ENCODE assay signal across 26 mouse cellular contexts in genomic region chr2:153542936-153543668, GRCm38 (mm10). TPM values are rescaled to one million over a fixed set of nuclear protein-coding genes. Genes with fewer than 3 reads are reported as not detected.
DNase-seq lines count a peak whose midpoint lies in the region; ATAC-seq lines count a peak whose summit lies in the region.
"Had no signal": no experiment of that assay in that cellular context is flagged by ENCODE, and none has a peak within 500 bp of the region (broad histone marks: within the 10 kb centered on the region; RNA-seq: fewer than 3 reads in every experiment).

No protein-coding gene starts in this region.

- peak overlapping the region; percentile 8; the same call in 1 of the 2 replicates for H3K4me3 ChIP-seq in liver, embryonic 12.5 days
- no peak overlapping the region for H3K4me3 ChIP-seq in midbrain, embryonic 10.5 days
- H3K4me3 ChIP-seq: embryonic facial prominence, embryonic 15.5 days; kidney, embryonic 15.5 days; limb, embryonic 12.5 days; stomach, embryonic 15.5 days had no signal

- WGBS in liver, embryonic 12.5 days (ENCODE audit: insufficient replicate concordance) = 31% methylated on average over 8 of the region's 8 CpGs
- WGBS in midbrain, embryonic 10.5 days = 88% methylated on average over 8 of the region's 8 CpGs

- H3K27ac ChIP-seq in liver, embryonic 12.5 days = peak overlapping the region; percentile 86
- no peak overlapping the region for H3K27ac ChIP-seq in midbrain, embryonic 10.5 days (replicated peaks)
- H3K27ac ChIP-seq: embryonic facial prominence, embryonic 15.5 days; kidney, embryonic 15.5 days; limb, embryonic 12.5 days; stomach, embryonic 15.5 days had no signal

- peak overlapping the region; percentile 56 for H3K4me2 ChIP-seq in liver, embryonic 12.5 days
- H3K4me2 ChIP-seq: embryonic facial prominence, embryonic 15.5 days; kidney, embryonic 15.5 days; limb, embryonic 12.5 days; lung, embryonic 14.5 days; stomach, embryonic 15.5 days had no signal

- peaks cover 69% of the 10 kb centered on the region for H3K4me1 ChIP-seq in liver, embryonic 12.5 days
- peaks cover 60% of the 10 kb centered on the region for H3K4me1 ChIP-seq in midbrain, embryonic 10.5 days

- peak; percentile 74 for ATAC-seq in liver, embryonic 12.5 days
- peak; percentile 32 for ATAC-seq in megakaryocyte progenitor cell, adult 5-6 weeks (replicated peaks; ENCODE audit: poor library complexity)
- ATAC-seq: forebrain, embryonic 16.5 days; hindbrain, embryonic 16.5 days; intestine, embryonic 16.5 days; midbrain, embryonic 16.5 days had no signal

- peak overlapping the region; percentile 55 for H3K9ac ChIP-seq in liver, embryonic 12.5 days
- H3K9ac ChIP-seq: embryonic facial prominence, embryonic 15.5 days; kidney, embryonic 15.5 days; limb, embryonic 12.5 days; lung, embryonic 14.5 days; stomach, embryonic 15.5 days had no signal

- DNase-seq in lung, postnatal 36 days = peak; percentile 10
- DNase-seq in lung, postnatal 25 days (ENCODE audit: low spot score) = no peak
- peak; percentile 25 for DNase-seq in NIH3T3 (ENCODE audit: low read depth)
- no peak for DNase-seq in embryo, embryonic 11 days
- no peak for DNase-seq in midbrain, embryonic 10.5 days (ENCODE audit: low spot score)
- no peak for DNase-seq in thymus, postnatal 0 days (ENCODE audit: low spot score)
- DNase-seq: cerebellum, adult 8-10 months; kidney, postnatal 4 days; lung, embryonic 14.5 days; right cerebral cortex, postnatal 14 days had no signal

- H3K36me3 ChIP-seq in liver, embryonic 12.5 days = no peaks in the 10 kb centered on the region
- H3K36me3 ChIP-seq in midbrain, embryonic 10.5 days = no peaks in the 10 kb centered on the region
- H3K36me3 ChIP-seq: embryonic facial prominence, embryonic 15.5 days; kidney, embryonic 15.5 days; limb, embryonic 12.5 days; stomach, embryonic 15.5 days had no signal

- no peaks in the 10 kb centered on the region; the same call in 1 of the 2 replicates for H3K27me3 ChIP-seq in liver, embryonic 12.5 days (replicated peaks)
- H3K27me3 ChIP-seq in midbrain, embryonic 10.5 days (ENCODE audit: low read depth, poor library complexity, severe bottlenecking) = no peaks in the 10 kb centered on the region
- H3K27me3 ChIP-seq: embryonic facial prominence, embryonic 15.5 days; stomach, embryonic 15.5 days had no signal

- no peaks in the 10 kb centered on the region for H3K9me3 ChIP-seq in liver, embryonic 12.5 days (replicated peaks)
- no peaks in the 10 kb centered on the region for H3K9me3 ChIP-seq in midbrain, embryonic 10.5 days (replicated peaks)
- H3K9me3 ChIP-seq: embryonic facial prominence, embryonic 15.5 days; kidney, embryonic 15.5 days; limb, embryonic 12.5 days; stomach, embryonic 15.5 days had no signal

RNA-seq across cellular contexts. Expression of gene Nol4l, which starts 13.3 kb away (rescaled TPM):
- polyA plus RNA-seq in liver, embryonic 12.5 days (2016; fragmentation: Nextera tagmentation; extraction: Ambion mirVana) = 9.3 and 9.8 TPM in 2 replicates
- total RNA-seq in megakaryocyte progenitor cell, adult 5-6 weeks (2015) = 3.0 and 4.4 TPM in 2 replicates
- 1.4 and 3.7 TPM in 2 replicates for total RNA-seq in megakaryocyte progenitor cell, adult 5-6 weeks (2017)
- polyA plus RNA-seq in midbrain, embryonic 10.5 days (2016; fragmentation: Nextera tagmentation; extraction: Ambion mirVana) = 12.8 and 16.8 TPM in 2 replicates
- 1.9 and 2.0 TPM in 2 replicates for polyA plus RNA-seq in thymus, postnatal 0 days (2015; fragmentation: Nextera tagmentation; extraction: Ambion mirVana)

RNA-seq across cellular contexts. Expression of gene 4930404H24Rik, which starts 50.5 kb away (rescaled TPM):
- polyA plus RNA-seq in liver, embryonic 12.5 days (2016; fragmentation: Nextera tagmentation; extraction: Ambion mirVana) = not detected in 2 replicates
- not detected in 2 replicates for total RNA-seq in megakaryocyte progenitor cell, adult 5-6 weeks (2015)
- not detected in 2 replicates for total RNA-seq in megakaryocyte progenitor cell, adult 5-6 weeks (2017)
- polyA plus RNA-seq in midbrain, embryonic 10.5 days (2016; fragmentation: Nextera tagmentation; extraction: Ambion mirVana) = not detected in 2 replicates
- not detected in 2 replicates for polyA plus RNA-seq in thymus, postnatal 0 days (2015; fragmentation: Nextera tagmentation; extraction: Ambion mirVana)
- total RNA-seq: adrenal gland, postnatal 4 days; hematopoietic stem cell, adult 5-6 weeks; layer of hippocampus, postnatal 14 days; left cerebral cortex, postnatal 10 days; neutrophil, adult 5-6 weeks had no signal
- polyA plus RNA-seq: embryonic facial prominence, embryonic 15.5 days; forebrain, embryonic 16.5 days; heart, embryonic 14.5 days; hindbrain, embryonic 16.5 days; intestine, embryonic 16.5 days; kidney, embryonic 15.5 days; limb, embryonic 12.5 days; lung, embryonic 14.5 days; midbrain, embryonic 16.5 days; stomach, embryonic 15.5 days had no signal

Comparison
In these comparisons a context has a peak if more than half of its experiments do, and no peak if none do; other contexts are left out.
1. DNase-seq: peak in lung, postnatal 36 days (single experiment) and NIH3T3 (single experiment); none in lung, postnatal 25 days (single experiment), embryo, embryonic 11 days (single experiment), midbrain, embryonic 10.5 days (single experiment) and thymus, postnatal 0 days (single experiment).